Mouse (Mus musculus): Measurements from ENCODE around the gene Mcm10. TPM values are rescaled to one million over a fixed set of nuclear protein-coding genes. Genes with fewer than 3 reads are reported as not detected.
"Not testable (repeated sequence)": the region's sequence is repeated elsewhere in the genome, so short reads cannot be mapped to it uniquely, and the experiment has no call there.

Mcm10 gene
- polyA plus RNA-seq, 2 experiments, result 32.3 to 35.2 TPM

DNA sequence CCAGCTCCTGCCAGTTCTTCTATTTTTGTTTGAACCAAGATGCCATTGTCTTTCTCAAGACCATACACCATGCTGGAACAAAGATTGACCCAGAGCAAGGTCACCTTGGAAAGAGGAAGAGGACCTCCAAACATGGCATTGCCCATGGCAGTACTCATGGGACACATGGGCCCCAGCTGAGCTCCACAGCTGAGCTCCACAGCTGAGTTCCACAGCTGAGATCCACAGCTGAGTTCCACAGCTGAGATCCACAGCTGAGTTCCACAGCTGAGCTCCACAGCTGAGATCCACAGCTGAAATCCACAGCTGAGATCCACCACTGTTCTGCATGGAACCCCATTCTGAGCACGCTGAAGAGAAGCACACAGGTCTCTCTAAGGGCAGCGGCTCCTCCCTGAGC lies 61.6 kb downstream of the Mcm10 start:
- Histone ChIP-seq H3K4me1 (replicated peaks; ENCODE audit: control insufficient read depth in 2 of 2, insufficient read depth in 2 of 2, low read length in 1 of 2) (no peaks in the 10 kb centered on the region), H3K27me3 (ENCODE audit: control insufficient read depth, insufficient read depth, low read length) (no peaks in the 10 kb centered on the region), H3K9me3 (ENCODE audit: control insufficient read depth, low read length) (no peaks in the 10 kb centered on the region), H3K4me2 (ENCODE audit: low read depth) (no peak overlapping the region), H3K4me3 (ENCODE audit: insufficient read depth in 1 of 2, low read depth in 2 of 2, low read length in 2 of 2) (no peak overlapping the region), H3K27ac (no peak overlapping the region), H3K9ac (replicated peaks) (no peak overlapping the region), H3K36me3 (replicated peaks; ENCODE audit: control insufficient read depth, insufficient read depth, low read depth) (no peaks in the 10 kb centered on the region)
- WGBS (ENCODE audit: insufficient replicate concordance), result 76% methylated on average over 2 of the region's 2 CpGs
- TF ChIP-seq EP300 (IDR thresholded peaks at IDR 0.05; ENCODE audit: low read depth) (no peak), CTCF (IDR thresholded peaks at IDR 0.05; ENCODE audit: low read depth) (no peak)
- DNase-seq (ENCODE audit: low read depth in 3 of 3, low spot score in 3 of 3) (no peak), ATAC-seq (ENCODE audit: insufficient read depth) (no peak)

DNA sequence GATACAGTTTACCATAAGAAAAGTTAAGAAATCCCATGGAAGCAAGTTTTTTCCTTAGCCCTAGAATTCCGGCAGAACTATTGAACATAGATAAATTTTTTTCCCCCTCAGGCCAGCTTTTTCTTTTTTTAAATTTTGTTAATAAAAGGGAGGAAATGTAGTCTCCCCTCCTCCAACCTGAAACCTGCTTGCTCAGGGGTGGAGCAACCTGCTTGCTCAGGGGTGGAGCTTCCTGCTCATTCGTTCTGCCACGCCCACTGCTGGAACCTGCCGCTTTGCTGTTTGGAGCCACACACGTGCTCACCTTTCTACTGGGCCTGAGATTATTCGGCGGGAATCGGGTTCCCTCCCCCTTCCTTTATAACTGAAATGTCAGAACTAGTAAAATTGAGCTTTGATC lies 62.9 kb downstream of the Mcm10 start:
- H3K4me3 ChIP-seq (ENCODE audit: insufficient read depth in 1 of 2, low read depth in 2 of 2, low read length in 2 of 2); H3K27me3 ChIP-seq (ENCODE audit: control insufficient read depth, insufficient read depth, low read length); H3K27ac ChIP-seq; H3K36me3 ChIP-seq (replicated peaks; ENCODE audit: control insufficient read depth, insufficient read depth, low read depth); ATAC-seq (ENCODE audit: insufficient read depth); H3K9me3 ChIP-seq (ENCODE audit: control insufficient read depth, low read length); DNase-seq (ENCODE audit: low read depth in 3 of 3, low spot score in 3 of 3); H3K9ac ChIP-seq (replicated peaks); H3K4me1 ChIP-seq (replicated peaks; ENCODE audit: control insufficient read depth in 2 of 2, insufficient read depth in 2 of 2, low read length in 1 of 2); H3K4me2 ChIP-seq (ENCODE audit: low read depth): not testable (repeated sequence)
- WGBS (ENCODE audit: insufficient replicate concordance), result 48% methylated on average over 8 of the region's 8 CpGs

- H3K27ac ChIP-seq, result no peak overlapping the region
- WGBS (ENCODE audit: insufficient replicate concordance), result 68% methylated on average over 11 of the region's 11 CpGs
Observed at GRCm38 (mm10) chr2:4940861-4941260, 71.7 kb downstream of the Mcm10 start.

More at GRCm38 (mm10) chr2:4940861-4941260, 71.7 kb downstream of the Mcm10 start:
- Histone ChIP-seq H3K4me3 (ENCODE audit: insufficient read depth in 1 of 2, low read depth in 2 of 2, low read length in 2 of 2) (no peak overlapping the region), H3K9me3 (ENCODE audit: control insufficient read depth, low read length) (no peaks in the 10 kb centered on the region; the same call in 1 of the 2 replicates), H3K27me3 (ENCODE audit: control insufficient read depth, insufficient read depth, low read length) (no peaks in the 10 kb centered on the region), H3K4me2 (ENCODE audit: low read depth) (no peak overlapping the region), H3K4me1 (replicated peaks; ENCODE audit: control insufficient read depth in 2 of 2, insufficient read depth in 2 of 2, low read length in 1 of 2) (no peaks in the 10 kb centered on the region), H3K36me3 (replicated peaks; ENCODE audit: control insufficient read depth, insufficient read depth, low read depth) (no peaks in the 10 kb centered on the region; the same call in 1 of the 2 replicates), H3K9ac (replicated peaks) (no peak overlapping the region)
- no peak for DNase-seq (ENCODE audit: low read depth in 3 of 3, low spot score in 3 of 3)
- TF ChIP-seq EP300 (IDR thresholded peaks at IDR 0.05; ENCODE audit: low read depth) (no peak), CTCF (IDR thresholded peaks at IDR 0.05; ENCODE audit: low read depth) (no peak)
- no peak for ATAC-seq (ENCODE audit: insufficient read depth)

Other genes with a start within 250 kb of the Mcm10 start
- 12.7 and 16.8 TPM in 2 replicates for gene Sephs1, start 131.2 kb downstream of the Mcm10 start, polyA plus RNA-seq (2012; rRNA removed)
- 29.9 and 32.2 TPM in 2 replicates for gene Sephs1, start 131.2 kb downstream of the Mcm10 start, polyA plus RNA-seq (2014; fragmentation: Nextera tagmentation; extraction: Ambion mirVana)
- 27.3 and 38.8 TPM in 2 replicates for gene Phyh, start 93.8 kb downstream of the Mcm10 start, polyA plus RNA-seq (2012; rRNA removed)
- 63.8 and 67.8 TPM in 2 replicates for gene Phyh, start 93.8 kb downstream of the Mcm10 start, polyA plus RNA-seq (2014; fragmentation: Nextera tagmentation; extraction: Ambion mirVana)
- not detected in 2 replicates for gene Ucma, start 36.7 kb downstream of the Mcm10 start, polyA plus RNA-seq (2012; rRNA removed)
- not detected in 2 replicates for gene Ucma, start 36.7 kb downstream of the Mcm10 start, polyA plus RNA-seq (2014; fragmentation: Nextera tagmentation; extraction: Ambion mirVana)
- gene Optn, start 51.3 kb upstream of the Mcm10 start, polyA plus RNA-seq (2012; rRNA removed), result 3.5 and 6.4 TPM in 2 replicates
- 15.3 and 15.6 TPM in 2 replicates for gene Optn, start 51.3 kb upstream of the Mcm10 start, polyA plus RNA-seq (2014; fragmentation: Nextera tagmentation; extraction: Ambion mirVana)
- 2.2 and 2.7 TPM in 2 replicates for gene Ccdc3, start 125.0 kb upstream of the Mcm10 start, polyA plus RNA-seq (2012; rRNA removed)
- 2.7 and 3.0 TPM in 2 replicates for gene Ccdc3, start 125.0 kb upstream of the Mcm10 start, polyA plus RNA-seq (2014; fragmentation: Nextera tagmentation; extraction: Ambion mirVana)